Mouse (Mus musculus) bone marrow, adult 2 months (tissue): ENCODE measurements around the gene Dennd1a.

Experiments
- CTCF ChIP-seq: fragments of 200-500 bp; IDR thresholded peaks from 2 replicates; pipeline ENCODE4 v1.5.1; 2011; ENCODE audit warnings: low read length, control low read depth; ENCODE audit not compliant: control insufficient read depth, insufficient read depth
- POLR2A ChIP-seq: fragments of 200-500 bp; IDR thresholded peaks from 2 replicates; pipeline ENCODE4 v1.6.1; 2011; ENCODE audit warnings: low read depth, mild to moderate bottlenecking, control low read depth, low read length, borderline replicate concordance; ENCODE audit not compliant: control insufficient read depth

DNA sequence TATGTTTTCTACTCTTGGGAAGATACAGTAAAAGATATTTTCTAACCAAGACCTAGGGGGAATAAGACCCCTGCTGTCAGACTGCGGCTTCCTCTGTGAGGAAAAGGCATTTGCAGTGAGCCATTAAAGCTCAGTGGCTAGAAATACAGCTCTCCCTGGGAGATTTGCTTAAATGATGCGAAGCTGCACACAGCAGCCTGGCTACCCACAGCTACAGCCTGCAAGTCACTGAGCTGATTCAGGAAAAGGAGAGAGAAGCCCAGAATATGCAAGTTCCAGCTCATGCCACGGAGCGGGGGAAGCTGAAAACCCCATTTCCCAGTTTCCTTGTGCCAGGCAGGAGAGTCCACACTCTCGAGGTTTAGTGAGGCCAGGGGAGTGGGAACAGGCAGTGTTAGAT lies 465.1 kb downstream of the Dennd1a start:
- TF ChIP-seq CTCF (no peak), POLR2A (no peak)
